Mouse (Mus musculus) cerebellum, adult 2 months (tissue): Measurements from ENCODE around the gene Gm20547.

Experiments used
- CTCF ChIP-seq: fragments of 200-500 bp; IDR thresholded peaks from 2 replicates; pipeline ENCODE4 v1.5.1; 2011; ENCODE audit warnings: low read depth, mild to moderate bottlenecking, control low read depth, low read length, moderate library complexity, borderline replicate concordance; ENCODE audit not compliant: insufficient read depth
- POLR2A ChIP-seq: fragments of 200-500 bp; IDR thresholded peaks from 2 replicates; pipeline ENCODE4 v1.6.1; 2011; ENCODE audit warnings: low read length, control low read depth, borderline replicate concordance; ENCODE audit not compliant: insufficient read depth

GRCm38 (mm10) chr17:34865981-34866380, 15.9 kb downstream of the Gm20547 start:
- TF ChIP-seq POLR2A (no peak), CTCF (no peak)
